In genomic region chr10:43689161-43689913, GRCm38 (mm10) we compare ENCODE assay signal across 8 mouse cellular contexts.
DNase-seq lines count a peak whose midpoint lies in the region; ATAC-seq lines count a peak whose summit lies in the region.
"Had no signal": no experiment of that assay in that cellular context is flagged by ENCODE, and none has a peak within 500 bp of the region (broad histone marks: within the 10 kb centered on the region; RNA-seq: fewer than 3 reads in every experiment).

No protein-coding gene starts in this region.

- H3K36me3 ChIP-seq in liver, embryonic 13.5 days = no peaks in the 10 kb centered on the region
- H3K36me3 ChIP-seq in liver, embryonic 12.5 days = no peaks in the 10 kb centered on the region

- H3K4me1 ChIP-seq in liver, embryonic 13.5 days (replicated peaks) = peaks cover 54% of the 10 kb centered on the region
- peaks cover 36% of the 10 kb centered on the region for H3K4me1 ChIP-seq in liver, embryonic 12.5 days

- 0 out of 2 replicates have a peak overlapping the region, but pooled peaks have one; percentile 1 for H3K4me2 ChIP-seq in liver, embryonic 13.5 days
- no peak overlapping the region for H3K4me2 ChIP-seq in liver, embryonic 12.5 days

- no peak for DNase-seq in liver, embryonic 13.5 days
- peak; percentile 47 for DNase-seq in embryo, embryonic 11 days
- DNase-seq in gastrocnemius, postnatal 14 days = peak; percentile 40
- peak; percentile 42 for DNase-seq in lung, postnatal 36 days
- DNase-seq in right cerebral cortex, adult 18-20 months = no peak

- no peak overlapping the region for H3K4me3 ChIP-seq in liver, embryonic 13.5 days (replicated peaks)
- no peak overlapping the region for H3K4me3 ChIP-seq in liver, embryonic 12.5 days

- H3K9me3 ChIP-seq in liver, embryonic 13.5 days (replicated peaks) = no peaks in the 10 kb centered on the region
- H3K9me3 ChIP-seq in liver, embryonic 12.5 days (replicated peaks) = no peaks in the 10 kb centered on the region

- ATAC-seq in liver, embryonic 13.5 days (ENCODE audit: low read depth) = no peak
- no peak for ATAC-seq in liver, embryonic 12.5 days
- no peak for ATAC-seq in granulocyte monocyte progenitor cell, adult 5-6 weeks (replicated peaks; ENCODE audit: poor library complexity, severe bottlenecking)

- no peak overlapping the region for H3K9ac ChIP-seq in liver, embryonic 13.5 days
- H3K9ac ChIP-seq in liver, embryonic 12.5 days = no peak overlapping the region

- peaks cover 67% of the 10 kb centered on the region for H3K27me3 ChIP-seq in liver, embryonic 13.5 days
- H3K27me3 ChIP-seq in liver, embryonic 12.5 days (replicated peaks) = peaks cover 76% of the 10 kb centered on the region

- H3K27ac ChIP-seq in liver, embryonic 13.5 days = no peak overlapping the region
- no peak overlapping the region for H3K27ac ChIP-seq in liver, embryonic 12.5 days
- H3K27ac ChIP-seq: macrophage had no signal

- intact Hi-C loops in gastrocnemius, postnatal 14 days (cut with DNase I; ENCODE audit: low total_unique reads) = loop anchor here (10.0 kb wide), 1 partner anchor 105 kb away; no protein-coding TSS in a partner anchor

- 15% methylated on average over 10 of the region's 10 CpGs for WGBS in liver, embryonic 13.5 days (ENCODE audit: insufficient replicate concordance)
- WGBS in liver, embryonic 12.5 days (ENCODE audit: insufficient replicate concordance) = 23% methylated on average over 10 of the region's 10 CpGs

Comparison
In these comparisons a context has a peak if more than half of its experiments do, and no peak if none do; other contexts are left out.
1. DNase-seq: peak in embryo, embryonic 11 days (single experiment), gastrocnemius, postnatal 14 days (single experiment) and lung, postnatal 36 days (single experiment); none in liver, embryonic 13.5 days (single experiment) and right cerebral cortex, adult 18-20 months (single experiment).